Mouse (Mus musculus) erythroblast, embryonic 14.5 days (primary cell): Measurements from ENCODE around the gene Chst12.

ENCODE experiments used
- GATA1 ChIP-seq: IDR thresholded peaks from 2 replicates; pipeline ENCODE4 v1.6.1; 2012; ENCODE audit warnings: low read length, inconsistent platforms, mixed read lengths
- TAL1 ChIP-seq: IDR thresholded peaks from 3 replicates; pipeline ENCODE4 v1.6.1; 2012; ENCODE audit warnings: low read length, inconsistent platforms, mixed read lengths

DNA sequence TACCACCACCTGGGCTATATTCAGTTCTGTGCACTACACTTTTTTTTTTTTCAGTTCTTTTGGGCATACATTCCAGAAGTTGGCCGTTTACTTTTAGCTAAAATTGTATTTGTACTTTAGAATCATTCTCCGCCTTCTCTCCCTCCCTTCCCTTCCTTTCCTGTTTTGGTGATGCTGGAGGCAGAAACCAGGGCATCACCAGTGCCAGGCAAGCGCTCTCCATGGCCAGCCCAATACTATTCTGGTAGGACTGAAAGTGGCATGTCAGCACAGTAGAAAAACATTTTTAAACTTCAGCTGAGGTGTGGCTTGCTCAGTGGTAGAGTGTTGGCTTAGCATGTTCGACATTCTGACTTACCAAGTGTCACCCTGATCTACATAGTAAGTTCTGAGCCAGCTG, 23.9 kb upstream of the Chst12 start:
- no peak for TF ChIP-seq GATA1
- no peak for TF ChIP-seq TAL1
